Mouse (Mus musculus) MEL (cell line): ENCODE results near the gene Gpr31b.
"Not testable (repeated sequence)": the region's sequence is repeated elsewhere in the genome, so short reads cannot be mapped to it uniquely, and the experiment has no call there.

Experiments
- CHD1 ChIP-seq: IDR thresholded peaks from 2 replicates; pipeline ENCODE4 v1.6.1; 2012; ENCODE audit warnings: low read depth, mild to moderate bottlenecking, inconsistent platforms, low read length, improper control_type of control experiment
- CTCF ChIP-seq, 3 experiments: IDR thresholded peaks in 2 of 3; conservative IDR thresholded peaks in 1 of 3; 2 replicates each; pipeline ENCODE4 v1.5.1; 2011 to 2012; ENCODE audit warnings: low read length in 3 of 3, low read depth in 2 of 3, mild to moderate bottlenecking in 2 of 3, improper control_type of control experiment in 1 of 3, inconsistent platforms in 1 of 3, mixed read lengths in 1 of 3, moderate library complexity in 1 of 3; ENCODE audit not compliant: control insufficient read depth in 1 of 3, insufficient read depth in 1 of 3, poor library complexity in 1 of 3, severe bottlenecking in 1 of 3
- E2F4 ChIP-seq: IDR thresholded peaks from 2 replicates; pipeline ENCODE4 v1.6.1; 2011; ENCODE audit warnings: low read depth, low read length, improper control_type of control experiment, borderline replicate concordance
- EP300 ChIP-seq, 2 experiments: IDR thresholded peaks; 2 replicates each; pipeline ENCODE4 v1.6.1; 2011; ENCODE audit warnings: improper control_type of control experiment in 2 of 2, low read length in 2 of 2, low read depth in 1 of 2, mild to moderate bottlenecking in 1 of 2
- JUND ChIP-seq: IDR thresholded peaks from 2 replicates; pipeline ENCODE4 v1.6.1; 2011; ENCODE audit warnings: low read depth, mild to moderate bottlenecking, improper control_type of control experiment, low read length
- MAX ChIP-seq: IDR thresholded peaks from 2 replicates; pipeline ENCODE4 v1.6.1; 2011; ENCODE audit warnings: low read length, improper control_type of control experiment
- NELFE ChIP-seq: IDR thresholded peaks from 2 replicates; pipeline ENCODE4 v1.6.1; 2011; ENCODE audit warnings: low read depth, low read length, improper control_type of control experiment
- SMC3 ChIP-seq: IDR thresholded peaks from 2 replicates; pipeline ENCODE4 v1.6.1; 2011; ENCODE audit warnings: low read depth, low read length, improper control_type of control experiment
- TCF12 ChIP-seq: IDR thresholded peaks from 2 replicates; pipeline ENCODE4 v1.6.1; 2014; ENCODE audit warnings: low read depth, mild to moderate bottlenecking, inconsistent platforms, low read length, improper control_type of control experiment, moderate library complexity

- TF ChIP-seq CTCF (IDR thresholded peaks at IDR 0.05 in 2 of 3, conservative IDR thresholded peaks at IDR 0.05 in 1 of 3; ENCODE audit: control insufficient read depth in 1 of 3, insufficient read depth in 1 of 3, low read depth in 2 of 3, low read length in 3 of 3, poor library complexity in 1 of 3, severe bottlenecking in 1 of 3); TCF12; EP300 (IDR thresholded peaks at IDR 0.05; ENCODE audit: low read depth in 1 of 2, low read length in 2 of 2); E2F4; JUND; MAX; NELFE; SMC3; CHD1: not testable (repeated sequence)
These were observed 47.7 kb downstream of the Gpr31b start for GRCm38 (mm10) chr17:13004436-13004835.
